Mouse (Mus musculus) T-cell, adult 2 months (primary cell): ENCODE measurements around the gene Mtus2.

Experiments
- DNase-seq: peaks from one replicate; pipeline ENCODE4 v3.0.0; 2022; ENCODE audit warnings: low spot score

The Mtus2 gene

GRCm38 (mm10) chr5:148348153-148348552 is 391.0 kb downstream of the Mtus2 start:
- no peak for DNase-seq

GRCm38 (mm10) chr5:148349327-148350011 is 392.3 kb downstream of the Mtus2 start:
- no peak for DNase-seq

GRCm38 (mm10) chr5:148353429-148353828 is 396.3 kb downstream of the Mtus2 start:
- DNase-seq, result no peak

GRCm38 (mm10) chr5:148354536-148354935 is 397.4 kb downstream of the Mtus2 start:
- no peak for DNase-seq

- DNase-seq, result no peak
These were observed 398.7 kb downstream of the Mtus2 start for GRCm38 (mm10) chr5:148355822-148356221.

GRCm38 (mm10) chr5:148357168-148357567 is 400.0 kb downstream of the Mtus2 start:
- no peak for DNase-seq

- no peak for DNase-seq
These were observed 402.0 kb downstream of the Mtus2 start for GRCm38 (mm10) chr5:148359131-148359530.

GRCm38 (mm10) chr5:148360922-148361758 is 404.0 kb downstream of the Mtus2 start:
- DNase-seq, result no peak

GRCm38 (mm10) chr5:148361759-148362010 is 404.6 kb downstream of the Mtus2 start:
- no peak for DNase-seq

- no peak for DNase-seq
These were observed 405.2 kb downstream of the Mtus2 start for GRCm38 (mm10) chr5:148362296-148362695.

- no peak for DNase-seq
These were observed 406.5 kb downstream of the Mtus2 start for GRCm38 (mm10) chr5:148363441-148364113.
